Mouse (Mus musculus): ENCODE data around the gene Ski. TPM values are rescaled to one million over a fixed set of nuclear protein-coding genes. Genes with fewer than 3 reads are reported as not detected.

Ski gene
- total RNA-seq, 2 experiments from 2014 or later: 133 to 138 TPM

- DNase-seq (ENCODE audit: low spot score in 2 of 2): no peak
Observed at GRCm38 (mm10) chr4:155184248-155185070, 37.9 kb downstream of the Ski start.

- no peak for DNase-seq (ENCODE audit: low spot score in 2 of 2)
Observed at GRCm38 (mm10) chr4:155183201-155183600, 39.2 kb downstream of the Ski start.

GRCm38 (mm10) chr4:155178981-155179512 lies 43.3 kb downstream of the Ski start:
- DNase-seq (ENCODE audit: low spot score in 2 of 2): no peak

- DNase-seq (ENCODE audit: low spot score in 2 of 2): peak in 1 of 2 experiments; percentile 61
Observed at GRCm38 (mm10) chr4:155178274-155178673, 44.1 kb downstream of the Ski start.

GRCm38 (mm10) chr4:155176210-155176609 lies 46.2 kb downstream of the Ski start:
- no peak for DNase-seq (ENCODE audit: low spot score in 2 of 2)

- no peak for DNase-seq (ENCODE audit: low spot score in 2 of 2)
Observed at GRCm38 (mm10) chr4:155173822-155174785, 48.3 kb downstream of the Ski start.

GRCm38 (mm10) chr4:155172909-155173821 lies 49.2 kb downstream of the Ski start:
- peak; percentile 90 to 94 for DNase-seq (ENCODE audit: low spot score in 2 of 2)

GRCm38 (mm10) chr4:155171961-155172533 lies 50.3 kb downstream of the Ski start:
- DNase-seq (ENCODE audit: low spot score in 2 of 2): no peak

GRCm38 (mm10) chr4:155170614-155171212 lies 51.7 kb downstream of the Ski start:
- DNase-seq (ENCODE audit: low spot score in 2 of 2): no peak

GRCm38 (mm10) chr4:155168835-155169252 lies 53.5 kb downstream of the Ski start:
- no peak for DNase-seq (ENCODE audit: low spot score in 2 of 2)

GRCm38 (mm10) chr4:155165861-155166260 lies 56.5 kb downstream of the Ski start:
- DNase-seq (ENCODE audit: low spot score in 2 of 2): no peak

GRCm38 (mm10) chr4:155164550-155164949 lies 57.8 kb downstream of the Ski start:
- DNase-seq (ENCODE audit: low spot score in 2 of 2): no peak

- DNase-seq (ENCODE audit: low spot score in 2 of 2): no peak
Observed at GRCm38 (mm10) chr4:155163685-155164084, 58.7 kb downstream of the Ski start.

GRCm38 (mm10) chr4:155163320-155163651 lies 59.1 kb downstream of the Ski start:
- no peak for DNase-seq (ENCODE audit: low spot score in 2 of 2)

GRCm38 (mm10) chr4:155162433-155163319 lies 59.7 kb downstream of the Ski start:
- DNase-seq (ENCODE audit: low spot score in 2 of 2): no peak

GRCm38 (mm10) chr4:155158543-155158917 lies 63.9 kb downstream of the Ski start:
- DNase-seq (ENCODE audit: low spot score in 2 of 2): no peak

GRCm38 (mm10) chr4:155157871-155158542 lies 64.4 kb downstream of the Ski start:
- DNase-seq (ENCODE audit: low spot score in 2 of 2): no peak

- DNase-seq (ENCODE audit: low spot score in 2 of 2): no peak
Observed at GRCm38 (mm10) chr4:155156734-155157133, 65.7 kb downstream of the Ski start.

Data from gastrocnemius, postnatal 4 days (tissue).